Mouse (Mus musculus) granulocyte monocyte progenitor cell, adult 5-6 weeks (primary cell): ENCODE results near the gene Rapgef2. TPM values are rescaled to one million over a fixed set of nuclear protein-coding genes. Genes with fewer than 3 reads are reported as not detected.
"Not testable (repeated sequence)": the region's sequence is repeated elsewhere in the genome, so short reads cannot be mapped to it uniquely, and the experiment has no call there.

Experiments used
- ATAC-seq: replicated peaks from 2 replicates; pipeline ENCODE4 v1.8.0; 2016; ENCODE audit warnings: mild to moderate bottlenecking, moderate TSS enrichment, inconsistent platforms; ENCODE audit not compliant: poor library complexity, severe bottlenecking
- total RNA-seq, 2 experiments: library from RNA; stranded (forward) in 1 of 2; stranded (reverse) in 1 of 2; fragments of 200-712, 200-1000 nt in 1 of 2; fragments of >200 nt in 1 of 2; fragmentation: Nextera tagmentation in 1 of 2; gene quantifications; 2 replicates each; pipeline ENCODE4 v1.2.3; 2014 to 2017

Gene Rapgef2
- total RNA-seq, 2 experiments from 2014 or later: 17.4 to 21.0 TPM

- peak; percentile 57 for ATAC-seq
Observed at GRCm38 (mm10) chr3:79178070-79178469, 108.2 kb downstream of the Rapgef2 start.

GRCm38 (mm10) chr3:79177136-79177870 is 109.0 kb downstream of the Rapgef2 start:
- peak; percentile 10; the same call in 1 of the 2 replicates for ATAC-seq

GRCm38 (mm10) chr3:79174168-79174567 is 112.1 kb downstream of the Rapgef2 start:
- ATAC-seq: no peak

- ATAC-seq: peak; percentile 76
Observed at GRCm38 (mm10) chr3:79173291-79173690, 113.0 kb downstream of the Rapgef2 start.

- ATAC-seq: not testable (repeated sequence)
Observed at GRCm38 (mm10) chr3:79171146-79171545, 115.2 kb downstream of the Rapgef2 start.

- no peak for ATAC-seq
Observed at GRCm38 (mm10) chr3:79168168-79168827, 118.0 kb downstream of the Rapgef2 start.

GRCm38 (mm10) chr3:79167586-79167985 is 118.7 kb downstream of the Rapgef2 start:
- ATAC-seq: no peak

- ATAC-seq: peak; percentile 8; the same call in 1 of the 2 replicates
Observed at GRCm38 (mm10) chr3:79161834-79162401, 124.4 kb downstream of the Rapgef2 start.

- peak; percentile 86 for ATAC-seq
Observed at GRCm38 (mm10) chr3:79161093-79161723, 125.1 kb downstream of the Rapgef2 start.

GRCm38 (mm10) chr3:79158254-79158653 is 128.1 kb downstream of the Rapgef2 start:
- ATAC-seq: peak; percentile 57

GRCm38 (mm10) chr3:79153039-79153487 is 133.3 kb downstream of the Rapgef2 start:
- peak; percentile 94 for ATAC-seq

- ATAC-seq: peak; percentile 45
Observed at GRCm38 (mm10) chr3:79145407-79146055, 140.8 kb downstream of the Rapgef2 start.

- peak; percentile 39 for ATAC-seq
Observed at GRCm38 (mm10) chr3:79144672-79145406, 141.5 kb downstream of the Rapgef2 start.

GRCm38 (mm10) chr3:79144085-79144484 is 142.2 kb downstream of the Rapgef2 start:
- ATAC-seq: no peak

- ATAC-seq: no peak
Observed at GRCm38 (mm10) chr3:79139245-79139644, 147.1 kb downstream of the Rapgef2 start.

GRCm38 (mm10) chr3:79138601-79139000 is 147.7 kb downstream of the Rapgef2 start:
- ATAC-seq: no peak

- no peak for ATAC-seq
Observed at GRCm38 (mm10) chr3:79130991-79131390, 155.3 kb downstream of the Rapgef2 start.

- no peak for ATAC-seq
Observed at GRCm38 (mm10) chr3:79129044-79129600, 157.2 kb downstream of the Rapgef2 start.

GRCm38 (mm10) chr3:79127797-79128196 is 158.5 kb downstream of the Rapgef2 start:
- peak; percentile 55 for ATAC-seq
